Mouse (Mus musculus): ENCODE data around the gene Plaa.
"Not testable (repeated sequence)": the region's sequence is repeated elsewhere in the genome, so short reads cannot be mapped to it uniquely, and the experiment has no call there.

Plaa gene

GRCm38 (mm10) chr4:94603031-94603629, at the start of gene Plaa:
Plaa (minus strand) TSS chr4:94603244.
- DNase-seq (ENCODE audit: low spot score) = peak; percentile 83

DNA sequence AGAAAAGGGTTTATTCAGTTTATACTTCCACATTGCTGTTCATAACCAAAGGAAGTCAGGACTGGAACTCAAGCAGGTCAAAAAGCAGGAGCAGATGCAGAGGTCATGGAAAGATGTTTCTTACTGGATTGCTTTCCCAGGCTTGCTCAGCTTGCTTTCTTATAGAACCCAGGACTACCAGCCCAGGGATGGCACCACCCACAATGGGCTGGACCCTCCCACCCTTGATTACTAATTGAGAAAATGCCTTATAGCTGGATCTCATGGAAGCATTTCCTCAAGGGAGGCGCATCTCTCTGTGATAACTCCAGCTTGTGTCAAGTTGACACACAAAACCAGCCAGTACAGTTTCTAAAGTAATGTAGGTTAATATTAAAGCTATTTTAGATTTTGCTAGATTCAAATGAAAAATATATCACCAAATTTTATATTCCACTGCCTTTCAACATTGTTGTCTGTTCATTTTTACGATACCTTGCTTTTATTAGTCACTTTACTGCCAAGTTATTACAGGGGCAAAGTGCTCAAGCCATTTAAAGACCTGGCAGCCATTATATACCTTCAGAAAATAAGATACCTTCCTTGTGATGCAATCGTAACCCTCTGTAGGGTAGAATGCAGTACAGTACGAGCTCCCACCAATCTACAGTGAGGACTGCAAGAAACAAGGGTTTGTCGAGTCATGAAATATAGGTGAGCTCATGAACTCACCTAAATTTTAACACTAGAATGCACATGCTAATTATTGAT, 47.6 kb upstream of the Plaa start:
- DNase-seq (ENCODE audit: low spot score) = not testable (repeated sequence)

GRCm38 (mm10) chr4:94649920-94650319, 46.9 kb upstream of the Plaa start, which contains the start of gene Lrrc19:
Lrrc19 (minus strand) TSS chr4:94650144.
- no peak for DNase-seq (ENCODE audit: low spot score)

GRCm38 (mm10) chr4:94643141-94643540, 40.1 kb upstream of the Plaa start:
- DNase-seq (ENCODE audit: low spot score) = no peak

GRCm38 (mm10) chr4:94620077-94620476, 17.0 kb upstream of the Plaa start:
- no peak for DNase-seq (ENCODE audit: low spot score)

GRCm38 (mm10) chr4:94614627-94615006, 11.6 kb upstream of the Plaa start:
- DNase-seq (ENCODE audit: low spot score) = no peak

DNA sequence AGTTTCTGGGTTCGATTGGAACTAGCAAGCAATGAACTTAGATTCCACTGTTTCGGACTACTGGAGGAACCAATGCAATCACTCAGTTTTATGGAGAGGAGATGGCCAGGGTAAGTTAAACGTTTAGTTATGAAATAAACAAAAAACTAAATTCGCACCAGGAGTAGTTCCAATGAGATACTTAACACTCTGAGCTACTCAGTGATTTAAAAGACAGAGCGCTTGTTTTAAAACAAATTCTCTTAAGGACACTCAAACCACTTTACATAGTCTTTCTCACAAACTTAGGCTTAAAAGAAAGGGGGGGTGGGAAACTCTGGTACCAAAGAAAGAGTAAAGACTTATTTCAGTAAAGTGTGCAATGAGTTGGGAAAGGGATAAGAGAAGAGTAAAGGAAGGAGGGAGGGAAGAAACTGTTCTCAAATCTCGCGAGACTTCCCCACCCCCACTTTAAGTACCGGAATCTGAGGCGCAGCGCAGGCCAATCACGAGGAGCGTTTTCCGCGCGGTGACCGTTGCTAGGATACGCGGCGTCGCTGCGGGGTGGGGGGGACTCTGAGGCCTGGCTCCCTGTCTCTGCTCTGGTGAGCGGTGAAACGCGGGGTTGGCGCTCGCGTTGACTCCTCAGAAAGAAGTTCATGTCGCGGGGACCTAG, 11.1 kb upstream of the Plaa start, which contains the start of gene Ift74:
TSS of gene Ift74 (plus strand) at position 520 of the 655 bp plus-strand sequence.
- DNase-seq (ENCODE audit: low spot score) = peak; percentile 90

DNA sequence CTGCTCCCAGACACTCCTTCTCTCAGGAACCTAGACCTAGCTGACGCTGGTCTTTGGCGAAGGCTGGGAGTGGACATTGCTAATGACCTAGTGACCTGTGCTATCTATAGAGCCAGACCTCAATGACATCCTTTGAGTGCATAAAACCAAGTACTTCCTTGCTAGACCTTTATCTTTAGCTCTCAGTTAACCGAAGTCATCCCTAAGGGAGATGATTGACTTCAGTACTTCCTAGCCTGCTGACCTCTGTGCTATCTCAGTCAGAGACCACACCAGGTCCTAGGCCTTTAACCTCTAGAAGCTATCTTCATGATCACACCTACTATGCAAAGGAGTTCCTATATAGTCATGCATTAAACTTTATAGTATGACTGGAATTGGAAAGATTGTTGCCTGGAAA, 7.3 kb upstream of the Plaa start:
- no peak for DNase-seq (ENCODE audit: low spot score)

- DNase-seq (ENCODE audit: low spot score) = no peak
Observed at GRCm38 (mm10) chr4:94605591-94605990, 2.5 kb upstream of the Plaa start.

- no peak for DNase-seq (ENCODE audit: low spot score)
Observed at GRCm38 (mm10) chr4:94604452-94605019, 1.5 kb upstream of the Plaa start.

GRCm38 (mm10) chr4:94602496-94603030, 481 bp downstream of the Plaa start:
- no peak for DNase-seq (ENCODE audit: low spot score)

GRCm38 (mm10) chr4:94601395-94601794, 1.6 kb downstream of the Plaa start:
- DNase-seq (ENCODE audit: low spot score) = no peak

- DNase-seq (ENCODE audit: low spot score) = no peak
Observed at GRCm38 (mm10) chr4:94592709-94593108, 10.3 kb downstream of the Plaa start.

- DNase-seq (ENCODE audit: low spot score) = no peak
Observed at GRCm38 (mm10) chr4:94591765-94592381, 11.2 kb downstream of the Plaa start.

DNA sequence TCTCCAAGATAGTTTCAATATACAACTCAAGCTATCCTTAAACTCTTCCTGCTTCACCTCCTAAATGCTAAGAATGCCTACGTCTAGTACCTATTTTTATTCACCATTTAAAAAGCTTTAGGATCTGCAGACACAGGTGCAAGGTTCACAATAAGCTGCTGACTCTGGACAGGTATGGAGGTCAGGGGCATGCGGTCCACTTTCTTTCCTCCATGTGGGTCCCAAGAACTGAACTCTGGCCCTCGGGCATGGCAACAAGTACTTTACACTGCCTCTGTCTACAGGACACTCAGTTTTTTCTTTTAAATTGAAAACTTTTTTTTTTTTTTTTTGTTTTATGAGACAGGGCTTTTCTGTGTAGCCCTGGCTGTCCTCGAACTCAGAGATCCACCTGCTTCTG, 30.4 kb downstream of the Plaa start:
- no peak for DNase-seq (ENCODE audit: low spot score)

- DNase-seq (ENCODE audit: low spot score) = no peak
Observed at GRCm38 (mm10) chr4:94564297-94564696, 38.7 kb downstream of the Plaa start.

DNA sequence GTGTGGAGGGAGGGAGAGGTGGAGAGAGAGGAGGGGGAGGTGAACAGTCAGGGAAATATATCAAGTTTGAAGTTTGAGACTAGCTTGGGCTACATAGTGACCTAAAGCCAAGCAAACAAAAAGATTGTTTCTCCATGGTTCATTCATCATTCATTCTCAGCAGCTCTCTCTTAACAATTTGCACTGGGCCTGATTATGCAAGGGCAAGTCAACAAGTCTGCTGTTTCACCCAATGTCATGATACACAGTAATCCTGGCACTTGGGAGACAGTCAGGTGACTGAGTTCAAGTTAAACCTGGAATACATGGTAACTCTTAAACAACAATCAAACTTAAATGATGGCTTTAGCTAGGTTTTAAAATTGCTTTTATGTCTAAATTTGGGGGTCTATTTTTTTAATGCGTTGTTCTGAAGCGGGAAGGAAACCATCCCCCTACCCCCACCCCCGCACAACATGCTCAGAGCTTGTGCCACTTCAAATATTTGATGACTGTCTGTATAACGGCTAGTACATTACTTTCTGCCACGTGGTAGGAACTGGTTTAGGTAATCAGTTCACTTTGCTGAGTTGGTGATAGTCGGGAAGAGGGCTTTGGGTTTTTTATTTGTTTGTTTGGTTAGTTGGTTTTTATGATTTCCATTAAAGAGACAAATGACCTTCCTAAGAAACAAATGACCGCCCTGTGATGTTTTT, 40.9 kb downstream of the Plaa start:
- no peak for DNase-seq (ENCODE audit: low spot score)

DNA sequence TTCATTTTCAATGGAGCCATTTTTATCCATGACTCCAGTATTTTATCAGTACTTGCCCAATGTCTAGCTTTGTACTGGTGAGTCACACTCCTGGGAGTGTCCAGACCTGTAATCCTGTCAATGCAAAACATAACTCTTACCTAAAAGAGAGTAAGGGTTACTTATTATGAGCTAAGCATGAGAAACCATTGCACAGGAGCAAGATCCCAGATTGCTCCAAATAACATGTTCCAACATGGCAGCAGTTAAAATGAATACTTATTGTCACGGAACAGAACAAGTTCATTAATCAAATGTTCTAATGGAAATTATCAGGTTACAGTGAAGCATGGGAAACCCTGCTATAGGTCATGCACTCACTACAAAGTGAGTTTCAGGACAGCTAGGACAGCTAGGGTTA, 42.7 kb downstream of the Plaa start:
- no peak for DNase-seq (ENCODE audit: low spot score)

DNA sequence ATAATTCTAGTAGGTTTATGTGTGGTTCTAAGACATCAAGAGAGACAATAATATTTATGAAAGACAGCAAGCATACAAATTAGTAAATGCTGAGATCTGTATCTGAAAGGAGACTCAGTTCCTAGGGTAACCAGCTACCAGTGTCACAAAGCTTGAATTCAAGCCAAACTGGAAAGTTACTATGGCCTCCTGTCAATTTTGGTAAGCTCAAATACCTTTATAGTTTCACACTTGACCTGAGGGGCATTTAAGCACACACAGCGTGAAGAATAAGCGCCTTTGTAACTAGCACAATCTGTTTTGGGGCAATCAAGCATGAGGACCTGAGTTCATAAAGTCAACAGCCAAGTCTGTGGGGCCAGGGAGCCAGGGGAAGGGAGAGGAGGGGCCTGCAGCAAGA, 43.8 kb downstream of the Plaa start:
- no peak for DNase-seq (ENCODE audit: low spot score)

- no peak for DNase-seq (ENCODE audit: low spot score)
Observed at GRCm38 (mm10) chr4:94557145-94557544, 45.9 kb downstream of the Plaa start.

- peak; percentile 88 for DNase-seq (ENCODE audit: low spot score)
Observed at GRCm38 (mm10) chr4:94556265-94557054, 46.6 kb downstream of the Plaa start, which contains the start of the genes Gm10306 and Caap1. Gm10306 (plus strand) TSS chr4:94556546. Caap1 (minus strand) TSS chr4:94556796.
